Mouse (Mus musculus): ENCODE results near the gene Gstt4.

DNA sequence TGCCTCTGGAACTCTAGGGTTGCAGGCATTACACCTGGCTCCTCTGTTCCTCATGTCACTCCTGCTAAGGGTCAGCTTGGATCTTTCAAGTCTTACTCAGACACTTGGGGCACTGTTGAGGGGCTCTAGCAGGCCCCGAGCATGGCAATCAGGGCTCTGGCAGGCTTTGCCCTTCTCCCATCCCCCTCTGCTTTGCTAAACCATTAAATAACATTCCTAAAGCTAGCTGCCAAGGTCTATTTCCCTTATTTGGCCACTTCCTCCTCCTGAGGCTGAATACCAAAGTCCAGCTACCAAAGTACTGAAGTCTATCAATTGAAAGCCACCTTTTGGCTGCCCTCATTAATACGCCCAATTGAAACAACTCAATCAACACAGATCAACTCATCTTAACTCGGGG is 27.5 kb downstream of the Gstt4 start:
- TF ChIP-seq CTCF (IDR thresholded peaks at IDR 0.05; ENCODE audit: control insufficient read depth, insufficient read depth, insufficient read length) (no peak), USF1 (IDR thresholded peaks at IDR 0.05; ENCODE audit: low read depth) (no peak), CEBPB (IDR thresholded peaks at IDR 0.05; ENCODE audit: low read depth) (no peak), MYOG (IDR thresholded peaks at IDR 0.05; ENCODE audit: control insufficient read depth, extremely low read depth, insufficient read length) (no peak), MAX (IDR thresholded peaks at IDR 0.05) (no peak), MYOD1 (IDR thresholded peaks at IDR 0.05; ENCODE audit: control insufficient read depth, insufficient read length, low read depth) (no peak), FOSL1 (IDR thresholded peaks at IDR 0.05; ENCODE audit: insufficient read depth, low read length, poor library complexity, severe bottlenecking) (no peak)

Measured in C2C12 (cell line).